ENCODE assay signal across 8 mouse cellular contexts in genomic region chr12:70144637-70145448, GRCm38 (mm10). TPM values are rescaled to one million over a fixed set of nuclear protein-coding genes. Genes with fewer than 3 reads are reported as not detected.
DNase-seq lines count a peak whose midpoint lies in the region; ATAC-seq and TF ChIP-seq lines count a peak whose summit lies in the region.

No protein-coding gene starts in this region.

- in situ Hi-C loops in Patski (cut with MboI; ENCODE audit: low pct_unique_long_range_greater_than_20kb) = loop anchor here (5.0 kb wide), 3 partner anchors 78 to 218 kb away; no protein-coding TSS in a partner anchor

- POLR2A ChIA-PET in Patski (lab: Charles Lee) = interaction anchor here (0.5 kb wide), 1 partner anchor 479 kb away, joined by 3 read pairs; no protein-coding TSS in a partner anchor

- WGBS in kidney, embryonic 14.5 days = 42% methylated on average over 20 of the region's 20 CpGs
- WGBS in limb, embryonic 15.5 days = 44% methylated on average over 20 of the region's 20 CpGs

- peak; percentile 85 for DNase-seq in CD4-positive, CD25-positive, alpha-beta regulatory T cell, adult 2 months (ENCODE audit: low read depth, low spot score)
- DNase-seq in Patski (ENCODE audit: low read depth, low spot score) = peak; percentile 19
- DNase-seq in cerebellum, postnatal 25 days = peak; percentile 58 to 71
- peak; percentile 48 to 60 for DNase-seq in heart, adult 9 months (ENCODE audit: low spot score in 2 of 2)
- DNase-seq in natural killer cell, adult 2 months (ENCODE audit: low spot score in 2 of 2) = peak; percentile 67 to 70
- peak; percentile 14 for DNase-seq in yolk sac, embryonic 10.5 days (ENCODE audit: low spot score)

- H3K4me3 ChIP-seq in kidney, embryonic 14.5 days (ENCODE audit: low read length) = no peak overlapping the region
- no peak overlapping the region for H3K4me3 ChIP-seq in limb, embryonic 15.5 days

- no peak for ATAC-seq in Patski
- ATAC-seq in kidney, embryonic 14.5 days (ENCODE audit: low FRiP score, low TSS enrichment) = no peak
- no peak for ATAC-seq in limb, embryonic 15.5 days (ENCODE audit: insufficient number of reproducible peaks, low FRiP score, low TSS enrichment, low read depth)

- peaks cover 3% of the 10 kb centered on the region; the same call in 1 of the 2 replicates for H3K4me1 ChIP-seq in kidney, embryonic 14.5 days (ENCODE audit: control insufficient read depth, insufficient read depth, low read length)
- peaks cover 11% of the 10 kb centered on the region; the same call in 1 of the 2 replicates for H3K4me1 ChIP-seq in limb, embryonic 15.5 days

- H3K36me3 ChIP-seq in kidney, embryonic 14.5 days (ENCODE audit: control insufficient read depth, insufficient read depth, low read length) = no peaks in the 10 kb centered on the region
- H3K36me3 ChIP-seq in limb, embryonic 15.5 days = no peaks in the 10 kb centered on the region

- no peak overlapping the region for H3K9ac ChIP-seq in kidney, embryonic 14.5 days (ENCODE audit: low read depth, low read length)
- no peak overlapping the region for H3K9ac ChIP-seq in limb, embryonic 15.5 days

- peak overlapping the region; percentile 70; the same call in 1 of the 2 replicates for H3K27ac ChIP-seq in kidney, embryonic 14.5 days (ENCODE audit: low read depth, low read length)
- peak overlapping the region; percentile 28 for H3K27ac ChIP-seq in limb, embryonic 15.5 days

- no peak overlapping the region for H3K4me2 ChIP-seq in kidney, embryonic 14.5 days (replicated peaks; ENCODE audit: low read depth, low read length)
- H3K4me2 ChIP-seq in limb, embryonic 15.5 days = no peak overlapping the region

- CTCF ChIA-PET in Patski (lab: Charles Lee) = interaction anchor here (0.8 to 1.5 kb wide), 7 partner anchors 9 to 226 kb away, joined by 3 to 4 read pairs (median 4); no protein-coding TSS in a partner anchor

- TF ChIP-seq CTCF in Patski (IDR thresholded peaks at IDR 0.05) = peak; percentile 66

- no peaks in the 10 kb centered on the region for H3K27me3 ChIP-seq in Patski
- no peaks in the 10 kb centered on the region for H3K27me3 ChIP-seq in kidney, embryonic 14.5 days (ENCODE audit: control insufficient read depth, insufficient read depth, low read length)
- no peaks in the 10 kb centered on the region for H3K27me3 ChIP-seq in limb, embryonic 15.5 days

- H3K9me3 ChIP-seq in kidney, embryonic 14.5 days (ENCODE audit: control insufficient read depth, low read length) = no peaks in the 10 kb centered on the region
- H3K9me3 ChIP-seq in limb, embryonic 15.5 days = no peaks in the 10 kb centered on the region

RNA-seq across cellular contexts. Expression of gene Abhd12b, which starts 9.1 kb away (rescaled TPM):
- not detected for polyA plus RNA-seq in Patski (2021)
- polyA plus RNA-seq in kidney, embryonic 14.5 days (2014; fragmentation: Nextera tagmentation; extraction: Ambion mirVana) = not detected in 2 replicates
- 0.15 and 0.35 TPM in 2 replicates for polyA plus RNA-seq in limb, embryonic 15.5 days (2015; fragmentation: Nextera tagmentation; extraction: Ambion mirVana)

RNA-seq across cellular contexts. Expression of gene Nin, which starts 31.3 kb away (rescaled TPM):
- 29.7 TPM for polyA plus RNA-seq in Patski (2021)
- 10.8 and 20.3 TPM in 2 replicates for polyA plus RNA-seq in kidney, embryonic 14.5 days (2014; fragmentation: Nextera tagmentation; extraction: Ambion mirVana)
- 9.3 and 10.1 TPM in 2 replicates for polyA plus RNA-seq in limb, embryonic 15.5 days (2015; fragmentation: Nextera tagmentation; extraction: Ambion mirVana)

Comparison
In these comparisons a context has a peak if more than half of its experiments do, and no peak if none do; other contexts are left out.
1. DNase-seq: peak in every context shown above with its lines; median percentile 85 in CD4-positive, CD25-positive, alpha-beta regulatory T cell, adult 2 months; 68 in natural killer cell, adult 2 months; 64 in cerebellum, postnatal 25 days; 54 in heart, adult 9 months; 19 in Patski; 14 in yolk sac, embryonic 10.5 days.